Mouse (Mus musculus) gastrocnemius, adult 18-20 months (tissue): ENCODE data around the gene Utrn. TPM values are rescaled to one million over a fixed set of nuclear protein-coding genes. Genes with fewer than 3 reads are reported as not detected.

ENCODE experiments used
- DNase-seq: peaks from one replicate; pipeline ENCODE4 v3.0.0; 2021; ENCODE audit warnings: low spot score
- total RNA-seq, 2 experiments: library from RNA; stranded (reverse); gene quantifications; 2 replicates each; pipeline ENCODE4 v1.2.3; 2021

Gene Utrn
- total RNA-seq, 2 experiments from 2014 or later = 17.6 to 20.4 TPM

- DNase-seq = no peak
These were observed 416.5 kb downstream of the Utrn start for GRCm38 (mm10) chr10:12452641-12453040.

GRCm38 (mm10) chr10:12444122-12444521 is 425.0 kb downstream of the Utrn start:
- no peak for DNase-seq

- DNase-seq = no peak
These were observed 436.0 kb downstream of the Utrn start for GRCm38 (mm10) chr10:12433161-12433560.

DNA sequence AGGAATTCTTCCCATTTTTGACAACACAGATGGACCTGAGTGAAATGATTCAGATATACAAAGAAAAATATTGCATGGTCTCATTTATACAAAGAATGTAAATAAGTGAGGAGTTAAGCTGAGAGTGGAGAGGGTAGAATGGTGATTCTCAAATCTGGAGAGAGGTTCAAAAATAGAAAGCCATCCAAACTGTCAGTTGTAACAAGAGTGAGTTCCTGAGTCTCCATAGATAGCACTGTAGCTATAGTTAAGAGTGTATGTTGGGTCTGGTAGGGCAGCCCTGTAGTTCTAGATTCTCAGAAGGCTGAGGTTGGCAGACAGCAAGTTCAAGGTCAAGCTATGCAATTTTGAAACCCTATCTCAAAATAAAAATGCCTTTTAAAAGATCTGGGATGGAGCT is 438.8 kb downstream of the Utrn start:
- no peak for DNase-seq

DNA sequence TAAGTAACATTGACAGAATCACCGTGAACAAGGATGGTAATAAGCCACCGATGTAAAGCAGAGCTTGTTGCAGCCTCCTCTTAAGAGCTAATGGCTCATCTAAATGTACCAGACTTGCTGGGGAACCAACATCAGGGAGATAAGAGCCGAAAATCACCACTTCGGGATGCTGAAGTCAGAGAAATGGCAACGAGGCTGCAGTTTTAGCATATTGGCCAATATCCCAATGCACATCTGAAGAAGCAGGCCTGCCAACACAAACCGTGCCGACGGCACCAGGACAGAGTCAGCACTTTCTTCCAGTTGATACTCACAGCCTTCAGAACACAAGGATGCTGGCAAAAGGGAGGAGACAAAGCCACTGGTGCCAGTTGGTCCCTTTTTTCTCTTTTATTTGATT is 442.3 kb downstream of the Utrn start:
- no peak for DNase-seq

GRCm38 (mm10) chr10:12424944-12425343 is 444.2 kb downstream of the Utrn start:
- no peak for DNase-seq

- DNase-seq = no peak
These were observed 445.0 kb downstream of the Utrn start for GRCm38 (mm10) chr10:12423994-12424725.

- DNase-seq = no peak
These were observed 454.2 kb downstream of the Utrn start for GRCm38 (mm10) chr10:12414967-12415366.

DNA sequence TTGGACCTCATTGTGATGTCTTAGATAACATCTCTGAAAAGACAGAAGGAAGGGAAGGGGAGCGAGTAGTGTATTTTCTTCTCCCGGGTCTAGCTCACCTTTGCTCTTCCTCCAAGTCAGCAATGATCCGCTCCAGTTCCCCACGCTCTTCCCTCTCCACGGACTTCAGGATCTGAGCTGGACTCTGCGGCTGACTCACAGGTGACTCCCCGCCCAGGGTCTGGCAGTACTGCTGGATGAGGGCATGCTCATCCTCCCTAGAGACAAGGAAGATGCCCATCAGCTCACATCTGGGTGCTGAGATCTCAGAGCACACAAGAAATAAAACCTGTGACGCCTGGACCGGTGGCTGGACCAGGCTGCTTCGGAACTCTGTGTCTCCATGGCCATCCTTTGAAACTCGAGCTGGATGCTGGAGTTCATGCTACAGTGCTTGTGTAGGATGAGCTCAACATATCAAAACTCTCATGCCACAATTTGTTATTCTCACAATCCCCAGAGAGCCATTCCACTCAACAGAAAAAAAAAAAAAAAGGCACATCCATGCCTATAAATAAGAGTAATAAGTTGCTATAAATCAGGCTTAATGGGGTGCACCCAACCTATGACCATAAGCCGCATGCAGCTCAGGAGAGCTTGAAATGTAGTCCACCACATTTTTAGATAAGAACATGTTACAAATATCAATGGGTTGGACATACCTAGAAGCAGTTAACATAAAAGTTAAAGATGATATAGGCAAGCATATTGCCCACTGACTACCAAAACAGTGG is 462.6 kb downstream of the Utrn start:
- DNase-seq = no peak

DNA sequence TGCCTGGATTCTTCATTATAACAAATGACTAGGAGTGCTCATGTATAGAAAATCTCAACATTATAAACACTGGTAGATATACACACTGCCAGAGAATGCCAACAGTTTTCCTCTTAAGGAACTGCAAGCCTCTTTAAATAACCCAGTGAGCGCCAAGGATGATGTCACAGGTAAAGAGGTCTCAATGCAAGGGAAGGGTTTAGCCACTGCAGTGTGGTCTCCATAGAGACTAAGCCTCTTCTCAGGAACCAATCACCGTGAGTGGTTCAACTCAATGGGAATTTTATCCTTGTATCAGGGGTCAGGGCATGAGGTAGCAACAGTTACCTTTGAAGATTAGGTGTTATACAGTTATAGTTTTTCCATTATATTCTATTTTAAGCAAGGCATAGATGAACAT is 469.7 kb downstream of the Utrn start:
- no peak for DNase-seq

DNA sequence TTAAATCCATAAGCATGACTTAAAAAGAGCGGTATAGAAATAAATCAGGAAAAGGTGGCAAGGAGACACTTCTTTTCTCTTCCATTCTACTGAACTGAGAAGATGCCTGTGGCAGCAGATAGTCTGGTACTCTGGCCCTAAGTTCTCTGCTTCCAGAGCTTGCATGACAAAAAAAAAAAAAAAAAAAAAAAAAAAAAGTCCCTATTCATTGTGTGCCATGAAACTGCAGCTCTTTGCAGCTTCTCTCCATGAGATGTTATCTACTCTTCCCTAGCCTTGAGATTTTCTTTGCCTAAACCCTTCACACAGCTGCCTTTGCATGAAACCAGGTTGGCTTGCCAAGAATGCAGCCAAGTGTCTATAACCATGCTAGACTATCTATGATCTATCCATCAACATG is 489.0 kb downstream of the Utrn start:
- no peak for DNase-seq

DNA sequence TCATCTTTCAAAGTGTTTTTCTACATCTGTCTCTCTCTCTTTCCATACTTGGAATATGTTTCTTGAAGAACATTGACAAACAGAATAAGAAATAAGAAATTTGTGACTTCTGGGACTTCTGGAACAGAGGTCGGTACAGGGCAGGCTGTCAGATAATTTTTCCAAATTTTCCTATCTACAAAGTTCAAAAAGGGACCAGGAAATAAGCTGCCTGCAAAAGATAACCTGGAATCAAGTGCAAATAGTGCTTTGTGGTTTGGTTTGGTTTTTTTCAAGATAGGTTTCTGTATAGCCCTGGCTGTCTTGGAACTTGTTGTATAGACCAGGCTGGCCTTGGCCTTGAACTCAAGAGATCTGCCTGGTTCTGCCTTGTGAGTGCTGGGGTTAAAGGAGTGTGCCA is 490.0 kb downstream of the Utrn start:
- DNase-seq = no peak

- DNase-seq = no peak
These were observed 491.4 kb downstream of the Utrn start for GRCm38 (mm10) chr10:12377727-12378126.

GRCm38 (mm10) chr10:12376015-12376414 is 493.1 kb downstream of the Utrn start:
- DNase-seq = no peak

- no peak for DNase-seq
These were observed 494.4 kb downstream of the Utrn start for GRCm38 (mm10) chr10:12374741-12375140.

DNA sequence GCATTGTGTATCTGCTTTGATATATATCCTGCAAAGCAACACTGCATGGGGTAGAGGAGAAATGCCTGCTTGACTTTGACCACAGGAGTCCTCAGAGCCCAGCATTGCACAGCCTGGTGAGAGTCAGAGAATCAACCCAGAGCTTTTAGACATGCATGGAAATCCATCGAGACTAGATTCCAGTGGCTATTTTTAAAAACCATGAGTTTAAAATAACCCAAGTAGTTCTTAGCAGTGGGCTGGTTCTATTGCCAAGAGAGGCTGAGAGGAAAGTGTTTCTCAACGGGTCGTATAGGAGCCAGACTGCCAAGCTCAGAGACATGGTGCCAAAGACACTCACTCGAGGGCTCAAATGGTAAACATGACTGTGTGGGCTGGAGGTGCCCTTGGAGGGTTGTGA is 514.6 kb downstream of the Utrn start:
- DNase-seq = peak; percentile 36

DNA sequence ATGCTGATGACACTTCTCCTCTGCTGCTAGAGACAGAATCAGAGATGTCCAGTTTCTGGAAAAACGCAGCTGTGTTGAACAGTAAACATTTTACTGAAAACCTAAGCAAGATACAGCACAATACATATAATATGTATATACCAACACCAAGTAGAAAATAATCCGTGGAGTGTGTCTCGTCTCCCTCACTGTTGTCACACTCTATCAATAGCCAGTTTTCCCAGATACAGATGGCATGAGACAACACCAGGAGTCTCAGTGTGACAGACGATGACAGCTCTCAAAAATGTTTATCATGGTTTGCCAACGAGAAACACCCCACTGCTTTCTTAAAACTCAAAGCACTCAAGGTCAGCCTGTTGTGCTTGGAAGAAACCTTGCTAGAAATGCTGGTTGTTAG is 515.1 kb downstream of the Utrn start:
- DNase-seq = no peak

GRCm38 (mm10) chr10:12339704-12340558 is 529.2 kb downstream of the Utrn start:
- DNase-seq = no peak

GRCm38 (mm10) chr10:12339005-12339703 is 530.0 kb downstream of the Utrn start:
- DNase-seq = no peak
